Mouse (Mus musculus) lung, postnatal 36 days (tissue): ENCODE data around the gene Gm136.
A peak's percentile ranks its signal among the peaks of the same experiment; 100 is the strongest.
"Not testable (repeated sequence)": the region's sequence is repeated elsewhere in the genome, so short reads cannot be mapped to it uniquely, and the experiment has no call there.

Experiments
- DNase-seq: peaks from one replicate; pipeline ENCODE4 v3.0.0; 2022; ENCODE audit warnings: mixed read lengths

Gm136 gene

GRCm38 (mm10) chr4:34756163-34756562, at the start of gene Gm136:
Gm136 (minus strand) TSS chr4:34756263.
- DNase-seq, result no peak

- no peak for DNase-seq
Measured at GRCm38 (mm10) chr4:34801166-34802034, 45.3 kb upstream of the Gm136 start.

GRCm38 (mm10) chr4:34798005-34798404, 41.9 kb upstream of the Gm136 start:
- DNase-seq, result no peak

GRCm38 (mm10) chr4:34797294-34797983, 41.4 kb upstream of the Gm136 start:
- peak; percentile 4 for DNase-seq

- DNase-seq, result no peak
Measured at GRCm38 (mm10) chr4:34796294-34796693, 40.2 kb upstream of the Gm136 start.

GRCm38 (mm10) chr4:34786476-34786875, 30.4 kb upstream of the Gm136 start:
- DNase-seq, result no peak

GRCm38 (mm10) chr4:34785646-34786045, 29.6 kb upstream of the Gm136 start:
- no peak for DNase-seq

GRCm38 (mm10) chr4:34784865-34785264, 28.8 kb upstream of the Gm136 start:
- peak; percentile 8 for DNase-seq

- DNase-seq, result peak; percentile 27
Measured at GRCm38 (mm10) chr4:34782730-34783129, 26.7 kb upstream of the Gm136 start.

- peak; percentile 94 for DNase-seq
Measured at GRCm38 (mm10) chr4:34777677-34778527, 21.8 kb upstream of the Gm136 start, which contains the start of gene Smim8. Smim8 (minus strand) TSS chr4:34778423.

- DNase-seq, result no peak
Measured at GRCm38 (mm10) chr4:34771652-34772371, 15.7 kb upstream of the Gm136 start.

GRCm38 (mm10) chr4:34749236-34749635, 6.8 kb downstream of the Gm136 start:
- peak; percentile 42 for DNase-seq

GRCm38 (mm10) chr4:34734461-34734860, 21.6 kb downstream of the Gm136 start:
- DNase-seq, result no peak

GRCm38 (mm10) chr4:34733415-34733814, 22.6 kb downstream of the Gm136 start:
- not testable (repeated sequence) for DNase-seq

GRCm38 (mm10) chr4:34729851-34730341, 26.2 kb downstream of the Gm136 start, which contains the start of gene Cfap206:
Cfap206 (minus strand) TSS chr4:34730206.
- DNase-seq, result peak; percentile 73

GRCm38 (mm10) chr4:34725710-34726109, 30.4 kb downstream of the Gm136 start:
- DNase-seq, result not testable (repeated sequence)

- no peak for DNase-seq
Measured at GRCm38 (mm10) chr4:34724306-34724705, 31.8 kb downstream of the Gm136 start.

GRCm38 (mm10) chr4:34723186-34723585, 32.9 kb downstream of the Gm136 start:
- DNase-seq, result no peak

- no peak for DNase-seq
Measured at GRCm38 (mm10) chr4:34720127-34720895, 35.8 kb downstream of the Gm136 start.

GRCm38 (mm10) chr4:34719421-34719820, 36.6 kb downstream of the Gm136 start:
- DNase-seq, result no peak

GRCm38 (mm10) chr4:34715062-34715461, 41.0 kb downstream of the Gm136 start:
- no peak for DNase-seq
